Mouse (Mus musculus): ENCODE measurements around the gene Fkbp6.

The Fkbp6 gene

DNA sequence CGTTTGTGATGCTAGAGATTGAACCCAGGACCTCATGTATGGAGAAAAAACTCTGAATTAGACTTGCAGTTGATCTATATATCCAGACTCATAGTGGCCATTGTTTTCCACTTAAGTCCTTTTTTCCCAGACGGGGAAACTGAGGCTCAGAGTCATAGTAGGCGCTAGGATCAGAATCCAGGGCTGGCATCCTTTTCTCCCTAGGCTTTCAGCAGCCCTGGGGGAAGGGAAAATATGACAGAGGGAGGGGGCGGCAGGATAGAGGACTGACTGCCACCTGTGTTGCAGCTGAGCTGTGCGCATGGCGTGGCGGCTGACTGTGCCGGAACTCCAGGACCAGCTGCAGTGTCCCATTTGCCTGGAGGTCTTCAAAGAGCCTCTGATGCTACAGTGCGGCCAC lies 3.2 kb upstream of the Fkbp6 start, which contains the start of gene Trim50:
TSS of gene Trim50 (plus strand) at position 301 of the 400 bp plus-strand sequence.
- DNase-seq (ENCODE audit: low read depth, low spot score) = no peak

GRCm38 (mm10) chr5:135351606-135352005 lies 1.8 kb upstream of the Fkbp6 start:
- no peak for DNase-seq (ENCODE audit: low read depth, low spot score)

- DNase-seq (ENCODE audit: low read depth, low spot score) = no peak
Measured at GRCm38 (mm10) chr5:135347511-135348011, 2.3 kb downstream of the Fkbp6 start.

- DNase-seq (ENCODE audit: low read depth, low spot score) = no peak
Measured at GRCm38 (mm10) chr5:135346430-135346829, 3.4 kb downstream of the Fkbp6 start.

GRCm38 (mm10) chr5:135345989-135346388 lies 3.9 kb downstream of the Fkbp6 start:
- DNase-seq (ENCODE audit: low read depth, low spot score) = no peak

- no peak for DNase-seq (ENCODE audit: low read depth, low spot score)
Measured at GRCm38 (mm10) chr5:135337575-135337974, 12.3 kb downstream of the Fkbp6 start.

DNA sequence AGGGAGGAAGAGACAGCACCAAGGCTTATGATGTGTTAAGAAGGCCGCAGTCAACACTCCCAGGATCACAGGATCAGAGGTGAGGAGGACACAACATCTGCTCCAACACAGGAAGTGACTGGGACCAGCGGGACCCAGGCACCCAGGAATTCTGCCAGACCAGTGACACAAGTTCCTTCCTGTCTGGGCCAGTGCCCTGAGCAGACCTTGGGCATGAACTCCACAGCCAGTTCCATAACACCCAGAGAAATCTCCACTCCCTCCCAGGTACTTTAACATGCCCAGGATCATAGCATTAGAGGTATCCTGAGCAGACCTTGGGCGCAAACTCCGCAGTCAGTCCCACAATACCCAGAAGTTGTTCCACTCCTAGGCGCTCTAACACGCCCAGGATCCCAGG lies 18.7 kb downstream of the Fkbp6 start:
- DNase-seq (ENCODE audit: low read depth, low spot score) = no peak

DNA sequence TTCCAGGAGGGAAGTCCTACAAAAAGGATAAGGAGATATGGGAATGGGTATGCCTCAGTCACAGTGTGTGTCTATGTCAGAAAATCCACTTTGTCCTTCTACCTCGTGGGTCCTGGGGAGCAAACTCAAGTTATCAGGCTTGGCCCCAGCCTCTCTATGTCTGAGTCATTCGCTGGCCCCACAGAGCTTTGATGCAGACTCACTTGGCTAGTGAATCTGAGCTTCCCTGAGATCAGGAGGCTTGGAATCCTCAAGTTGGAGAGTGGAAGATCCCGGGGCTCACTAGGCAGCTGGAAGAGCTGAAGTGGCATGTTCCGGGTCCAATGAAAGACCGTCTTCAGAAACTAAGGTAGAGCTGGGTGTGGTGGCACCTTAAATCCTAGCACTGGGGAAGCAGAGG lies 19.6 kb downstream of the Fkbp6 start:
- no peak for DNase-seq (ENCODE audit: low read depth, low spot score)

- DNase-seq (ENCODE audit: low read depth, low spot score) = no peak
Measured at GRCm38 (mm10) chr5:135329471-135329870, 20.4 kb downstream of the Fkbp6 start.

GRCm38 (mm10) chr5:135326121-135326659 lies 23.7 kb downstream of the Fkbp6 start:
- DNase-seq (ENCODE audit: low read depth, low spot score) = no peak

DNA sequence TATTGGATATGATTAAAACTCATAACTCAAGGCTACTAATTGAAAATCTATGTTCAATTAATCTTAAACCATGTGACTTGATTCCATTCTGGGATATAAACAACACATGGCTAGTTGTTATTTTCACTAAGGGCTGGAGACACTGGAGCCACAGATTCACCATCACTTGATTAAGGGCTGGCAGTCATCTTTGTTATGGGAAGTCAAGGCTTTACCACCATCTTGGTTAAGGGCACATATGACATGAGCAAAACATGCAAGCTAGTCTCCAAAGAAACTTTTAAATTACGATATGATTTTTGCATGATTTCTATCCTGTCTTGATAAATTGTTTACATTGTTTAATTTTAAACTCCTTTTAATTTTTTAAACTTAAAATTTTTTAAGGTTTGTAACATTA lies 27.6 kb downstream of the Fkbp6 start:
- DNase-seq (ENCODE audit: low read depth, low spot score) = no peak

DNA sequence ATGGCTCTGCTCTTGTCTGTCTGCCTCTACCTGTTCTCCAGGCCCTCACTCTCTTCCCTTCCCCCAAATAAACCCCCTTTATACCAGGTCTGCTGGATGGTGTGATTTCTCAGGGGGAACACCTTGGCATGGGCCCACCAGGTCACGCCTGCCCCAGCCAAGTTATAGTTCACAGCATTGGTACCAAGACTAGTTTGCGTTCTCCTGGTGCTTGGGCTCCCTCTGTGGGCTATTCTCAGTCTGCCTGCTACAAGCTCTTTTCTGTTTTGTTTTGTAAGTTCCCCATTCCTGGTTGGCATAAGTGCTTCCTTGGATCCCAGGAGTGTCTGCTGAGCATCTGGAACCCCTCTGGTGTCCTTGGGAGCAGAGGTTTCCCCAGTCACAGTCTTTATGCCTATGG lies 30.0 kb downstream of the Fkbp6 start:
- DNase-seq (ENCODE audit: low read depth, low spot score) = no peak

DNA sequence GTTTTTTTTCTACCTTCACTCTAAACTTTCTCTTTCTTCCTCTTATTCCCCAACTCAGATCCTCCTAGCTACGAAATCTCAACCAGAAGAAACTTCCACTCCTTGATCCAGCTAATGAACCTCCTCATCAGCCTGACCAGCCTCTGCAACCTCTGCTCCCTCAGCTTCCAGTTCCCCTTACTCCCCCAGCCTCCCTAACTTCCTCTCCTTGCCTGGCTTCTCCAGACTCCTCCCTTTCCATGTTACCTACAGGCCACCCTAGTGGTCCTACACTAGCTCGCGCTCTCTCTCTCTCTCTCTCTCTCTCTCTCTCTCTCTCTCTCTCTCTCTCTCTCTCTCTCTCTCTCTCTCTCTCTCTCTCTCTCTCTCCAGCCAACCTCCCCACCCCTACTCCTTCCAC lies 33.7 kb downstream of the Fkbp6 start:
- no peak for DNase-seq (ENCODE audit: low read depth, low spot score)

- no peak for DNase-seq (ENCODE audit: low read depth, low spot score)
Measured at GRCm38 (mm10) chr5:135306321-135306965, 43.4 kb downstream of the Fkbp6 start.

DNA sequence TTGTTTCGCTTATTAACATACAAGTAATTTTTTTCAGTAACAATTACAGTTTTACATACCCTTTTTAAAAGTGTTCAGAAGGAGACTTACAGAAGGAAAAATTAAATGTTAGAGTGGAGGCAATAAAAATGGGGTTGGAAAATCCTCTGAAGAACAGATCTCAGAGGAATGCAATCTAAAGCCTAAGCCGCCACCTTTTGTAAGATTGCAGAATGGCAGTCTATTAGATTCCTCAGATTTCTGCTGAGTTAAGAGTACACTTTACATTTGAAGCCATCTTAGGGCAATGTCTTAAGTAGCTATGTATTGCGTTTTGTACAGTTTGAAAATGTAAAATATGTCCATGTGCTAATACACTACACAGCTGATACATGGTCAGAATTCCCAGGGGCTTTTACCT lies 47.4 kb downstream of the Fkbp6 start:
- DNase-seq (ENCODE audit: low read depth, low spot score) = no peak

GRCm38 (mm10) chr5:135301916-135302315 lies 47.9 kb downstream of the Fkbp6 start:
- DNase-seq (ENCODE audit: low read depth, low spot score) = no peak

GRCm38 (mm10) chr5:135292001-135292400 lies 57.8 kb downstream of the Fkbp6 start:
- DNase-seq (ENCODE audit: low read depth, low spot score) = no peak

- no peak for DNase-seq (ENCODE audit: low read depth, low spot score)
Measured at GRCm38 (mm10) chr5:135291193-135291592, 58.7 kb downstream of the Fkbp6 start.

GRCm38 (mm10) chr5:135290703-135291102 lies 59.1 kb downstream of the Fkbp6 start:
- DNase-seq (ENCODE audit: low read depth, low spot score) = no peak

DNA sequence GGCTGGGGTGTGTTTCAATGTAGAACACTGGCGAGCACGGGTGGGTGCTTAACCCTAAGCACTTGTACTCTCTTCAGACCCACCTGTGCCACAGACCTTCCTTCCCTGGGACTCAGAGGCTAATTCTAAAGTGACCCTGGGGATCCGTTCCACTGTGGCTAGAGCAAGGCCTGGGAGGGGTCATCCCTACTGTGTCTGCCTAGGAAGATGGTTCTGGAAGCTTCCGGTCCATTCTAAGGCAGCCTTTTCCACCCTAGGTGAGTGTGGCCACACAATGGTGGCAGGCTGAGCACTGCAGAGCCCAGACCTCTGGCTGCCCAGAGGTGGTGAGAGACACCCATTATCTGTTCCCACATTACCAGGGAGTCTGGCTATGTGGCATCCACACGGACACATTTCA lies 62.9 kb downstream of the Fkbp6 start:
- DNase-seq (ENCODE audit: low read depth, low spot score) = no peak

- peak; percentile 65 for DNase-seq (ENCODE audit: low read depth, low spot score)
Measured at GRCm38 (mm10) chr5:135286185-135286584, 63.7 kb downstream of the Fkbp6 start.

GRCm38 (mm10) chr5:135285211-135285610 lies 64.6 kb downstream of the Fkbp6 start:
- no peak for DNase-seq (ENCODE audit: low read depth, low spot score)

GRCm38 (mm10) chr5:135280226-135280625 lies 69.6 kb downstream of the Fkbp6 start:
- no peak for DNase-seq (ENCODE audit: low read depth, low spot score)

DNA sequence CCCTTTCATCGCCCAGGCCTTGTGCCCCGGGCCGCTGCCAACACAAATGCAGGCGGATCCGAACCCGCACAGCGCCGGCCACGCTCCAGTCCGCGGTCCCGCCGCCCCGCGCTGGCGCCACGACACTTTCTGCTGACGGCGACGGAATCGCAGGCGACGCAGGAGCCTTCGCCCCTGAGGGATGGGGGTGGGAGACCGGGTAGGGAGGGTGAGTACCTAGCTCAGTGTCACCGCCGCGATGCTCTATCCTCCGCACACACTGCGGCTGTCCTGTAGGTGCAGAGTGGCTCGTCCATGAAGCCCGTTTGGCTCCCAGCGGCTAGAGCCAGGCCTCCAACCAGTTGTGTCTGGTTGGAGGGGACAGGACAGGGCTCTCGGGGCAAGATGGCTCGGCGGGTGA lies 73.2 kb downstream of the Fkbp6 start:
- no peak for DNase-seq (ENCODE audit: low read depth, low spot score)
